Mouse (Mus musculus): ENCODE measurements at regions not wholly inside any gene's neighbourhood (a gene's known extent, or its start where the extent isn't known, plus 50 kb on each side); places are given as distances from the start of the nearest gene placed in this dataset.

GRCm38 (mm10) chr1:167976708-167977107 lies 287.7 kb downstream of the Lmx1a start:
- no peak for TF ChIP-seq CTCF (IDR thresholded peaks at IDR 0.05; ENCODE audit: low read depth)
- no peak for TF ChIP-seq EP300 (IDR thresholded peaks at IDR 0.05; ENCODE audit: low read depth)
